Mouse (Mus musculus) megakaryocyte, embryonic 14.5 days (primary cell): Measurements from ENCODE around the gene Frrs1.

Experiments used
- FLI1 ChIP-seq: IDR thresholded peaks from 2 replicates; pipeline ENCODE4 v1.6.1; 2012; ENCODE audit warnings: low read length, inconsistent platforms, mixed read lengths
- GATA1 ChIP-seq: IDR thresholded peaks from 3 replicates; pipeline ENCODE4 v1.6.1; 2012; ENCODE audit warnings: mixed read lengths, low read length, inconsistent platforms, borderline replicate concordance

GRCm38 (mm10) chr3:116914374-116914773 is 55.1 kb downstream of the Frrs1 start:
- TF ChIP-seq GATA1 (no peak), FLI1 (no peak)
